In the genomic region with DNA sequence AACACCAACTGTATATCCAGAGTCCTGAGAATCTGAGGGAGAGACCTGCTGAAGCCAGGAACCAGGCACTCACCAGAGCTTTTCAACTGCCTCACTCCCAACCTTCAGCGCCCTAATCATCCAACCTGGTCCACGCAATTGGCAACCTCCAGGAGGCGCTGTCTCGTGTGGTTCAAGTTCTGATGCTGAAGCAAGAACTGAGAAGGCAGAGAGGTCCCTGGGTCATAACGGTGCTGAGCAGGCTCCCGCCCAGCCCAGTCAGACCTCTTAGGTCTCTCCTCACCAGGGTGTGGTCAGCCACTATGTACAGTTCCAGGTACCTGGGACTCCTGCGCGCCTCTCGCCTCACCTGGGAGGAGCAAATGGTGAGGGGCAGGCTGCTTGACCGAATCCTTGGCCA, we compare ENCODE assay signal across 9 mouse cellular contexts. TPM values are rescaled to one million over a fixed set of nuclear protein-coding genes. Genes with fewer than 3 reads are reported as not detected.
A peak's percentile ranks its signal among the peaks of the same experiment; 100 is the strongest.
DNase-seq lines count a peak whose midpoint lies in the region; ATAC-seq and TF ChIP-seq lines count a peak whose summit lies in the region.
"Had no signal": no experiment of that assay in that cellular context is flagged by ENCODE, and none has a peak within 500 bp of the region (broad histone marks: within the 10 kb centered on the region; RNA-seq: fewer than 3 reads in every experiment).

No protein-coding gene starts in this region.

- peak; percentile 52; the same call in 1 of the 2 replicates for TF ChIP-seq CTCF in cerebellum, adult 2 months (IDR thresholded peaks at IDR 0.05; ENCODE audit: borderline replicate concordance, insufficient read depth, low read depth, low read length)
- TF ChIP-seq CTCF in ES-Bruce4 (IDR thresholded peaks at IDR 0.05; ENCODE audit: low read depth, low read length), result peak; percentile 85

- ATAC-seq in stomach, embryonic 16.5 days (ENCODE audit: insufficient read depth, low FRiP score), result no peak

- DNase-seq in cerebellum, adult 2 months, result peak in 1 of 2 experiments; percentile 7
- no peak for DNase-seq in cerebellum, adult 11 months
- DNase-seq in embryo, embryonic 9.5 days (ENCODE audit: extremely low spot score), result peak; percentile 78
- peak; percentile 79 for DNase-seq in heart, postnatal 4 days
- peak; percentile 81 to 86 for DNase-seq in kidney, postnatal 4 days
- DNase-seq in midbrain, embryonic 10.5 days (ENCODE audit: low spot score), result peak; percentile 71

- H3K36me3 ChIP-seq in ES-Bruce4 (ENCODE audit: control insufficient read depth, insufficient read depth, low read length, poor library complexity, severe bottlenecking), result no peaks in the 10 kb centered on the region
- H3K36me3 ChIP-seq in midbrain, embryonic 10.5 days, result no peaks in the 10 kb centered on the region
- no peaks in the 10 kb centered on the region for H3K36me3 ChIP-seq in stomach, embryonic 16.5 days (ENCODE audit: control insufficient read depth, insufficient read depth, low read length)

- no peak overlapping the region for H3K9ac ChIP-seq in ES-Bruce4 (ENCODE audit: low read depth, poor library complexity, severe bottlenecking)
- H3K9ac ChIP-seq in stomach, embryonic 16.5 days (ENCODE audit: low read length), result no peak overlapping the region
- H3K9ac ChIP-seq: limb, embryonic 15.5 days had no signal

- H3K4me2 ChIP-seq in stomach, embryonic 16.5 days (ENCODE audit: low read depth, low read length), result 0 out of 2 replicates have a peak overlapping the region, but pooled peaks have one; percentile 1

- no peaks in the 10 kb centered on the region for H3K9me3 ChIP-seq in ES-Bruce4 (replicated peaks; ENCODE audit: control insufficient read depth, insufficient read depth, low read length, poor library complexity, severe bottlenecking)
- no peaks in the 10 kb centered on the region for H3K9me3 ChIP-seq in midbrain, embryonic 10.5 days (replicated peaks)
- no peaks in the 10 kb centered on the region for H3K9me3 ChIP-seq in stomach, embryonic 16.5 days (replicated peaks; ENCODE audit: control insufficient read depth, low read length)
- H3K9me3 ChIP-seq: limb, embryonic 15.5 days had no signal

- H3K27ac ChIP-seq in cerebellum, adult 2 months (ENCODE audit: insufficient read depth, low read length), result no peak overlapping the region
- H3K27ac ChIP-seq in ES-Bruce4 (ENCODE audit: insufficient read depth, low read length), result no peak overlapping the region
- no peak overlapping the region for H3K27ac ChIP-seq in midbrain, embryonic 10.5 days (replicated peaks)
- no peak overlapping the region for H3K27ac ChIP-seq in stomach, embryonic 16.5 days (ENCODE audit: low read length)
- H3K27ac ChIP-seq: limb, embryonic 15.5 days had no signal

- TF ChIP-seq POLR2A in cerebellum, adult 2 months (IDR thresholded peaks at IDR 0.05; ENCODE audit: borderline replicate concordance, insufficient read depth, low read length), result no peak
- no peak for TF ChIP-seq POLR2A in ES-Bruce4 (IDR thresholded peaks at IDR 0.05; ENCODE audit: insufficient read depth, low read length)

- no peaks in the 10 kb centered on the region; the same call in 1 of the 2 replicates for H3K27me3 ChIP-seq in cerebellum, adult 2 months (ENCODE audit: control insufficient read depth, insufficient read depth, low read length)
- peaks cover 3% of the 10 kb centered on the region; the same call in 1 of the 2 replicates for H3K27me3 ChIP-seq in ES-Bruce4 (ENCODE audit: control insufficient read depth, insufficient read depth, low read length, poor library complexity, severe bottlenecking)
- H3K27me3 ChIP-seq in midbrain, embryonic 10.5 days (ENCODE audit: low read depth, poor library complexity, severe bottlenecking), result peaks cover 78% of the 10 kb centered on the region
- H3K27me3 ChIP-seq in stomach, embryonic 16.5 days (ENCODE audit: control insufficient read depth, insufficient read depth, low read length), result peaks cover 36% of the 10 kb centered on the region

- no peak overlapping the region for H3K4me3 ChIP-seq in cerebellum, adult 2 months (replicated peaks; ENCODE audit: insufficient read depth, low read depth, low read length)
- H3K4me3 ChIP-seq in ES-Bruce4 (ENCODE audit: low read depth, low read length), result peak overlapping the region; percentile 49
- peak overlapping the region; percentile 51 for H3K4me3 ChIP-seq in midbrain, embryonic 10.5 days
- H3K4me3 ChIP-seq in stomach, embryonic 16.5 days (replicated peaks; ENCODE audit: low read length), result no peak overlapping the region

- TF ChIP-seq EP300 in ES-Bruce4 (IDR thresholded peaks at IDR 0.05; ENCODE audit: insufficient read depth, low read depth, low read length), result 0 out of 2 replicates have a peak, but pooled peaks have one; percentile 38

- H3K4me1 ChIP-seq in cerebellum, adult 2 months (ENCODE audit: control insufficient read depth, insufficient read depth, low read length), result peaks cover 9% of the 10 kb centered on the region; the same call in 1 of the 2 replicates
- no peaks in the 10 kb centered on the region for H3K4me1 ChIP-seq in ES-Bruce4 (ENCODE audit: control insufficient read depth, insufficient read depth, low read length)
- H3K4me1 ChIP-seq in midbrain, embryonic 10.5 days, result peaks cover 37% of the 10 kb centered on the region
- H3K4me1 ChIP-seq in stomach, embryonic 16.5 days (ENCODE audit: control insufficient read depth, insufficient read depth, low read length), result peaks cover 28% of the 10 kb centered on the region

- 1% methylated on average over 10 of the region's 10 CpGs for WGBS in cerebellum, adult 2 months
- 5% methylated on average over 10 of the region's 10 CpGs for WGBS in midbrain, embryonic 10.5 days
- 9% methylated on average over 10 of the region's 10 CpGs for WGBS in stomach, embryonic 16.5 days

RNA-seq across cellular contexts. Expression of gene Adam33, which starts 8.0 kb away (rescaled TPM):
- polyA plus RNA-seq in cerebellum, adult 2 months (2012; rRNA removed), result 1.5 and 3.6 TPM in 2 replicates
- 0.37 TPM in 1 of 2 replicates, not detected in the other for polyA plus RNA-seq in ES-Bruce4 (2011; ENCODE audit: insufficient read depth, insufficient read length, low read depth, missing spikeins)
- total RNA-seq in heart, postnatal 4 days (2021), result 1 to 10 TPM; 2.4 to 3.2 TPM
- polyA plus RNA-seq in midbrain, embryonic 10.5 days (2016; fragmentation: Nextera tagmentation; extraction: Ambion mirVana), result 0.84 and 1.1 TPM in 2 replicates
- 14.2 and 15.5 TPM in 2 replicates for polyA plus RNA-seq in stomach, embryonic 16.5 days (2015; fragmentation: Nextera tagmentation; extraction: Ambion mirVana)

RNA-seq across cellular contexts. Expression of gene Gfra4, which starts 12.7 kb away (rescaled TPM):
- 75.1 and 87.0 TPM in 2 replicates for polyA plus RNA-seq in cerebellum, adult 2 months (2012; rRNA removed)
- polyA plus RNA-seq in ES-Bruce4 (2011; ENCODE audit: insufficient read depth, insufficient read length, low read depth, missing spikeins), result 0.73 TPM in 1 of 2 replicates, not detected in the other
- 1 to 10 TPM; 4.1 to 4.5 TPM for total RNA-seq in heart, postnatal 4 days (2021)
- polyA plus RNA-seq in midbrain, embryonic 10.5 days (2016; fragmentation: Nextera tagmentation; extraction: Ambion mirVana), result 3.6 and 3.7 TPM in 2 replicates
- polyA plus RNA-seq in stomach, embryonic 16.5 days (2015; fragmentation: Nextera tagmentation; extraction: Ambion mirVana), result 9.8 and 10.9 TPM in 2 replicates

RNA-seq across cellular contexts. Expression of gene Siglec1, which starts 30.9 kb away (rescaled TPM):
- 0.07 and 0.17 TPM in 2 replicates for polyA plus RNA-seq in cerebellum, adult 2 months (2012; rRNA removed)
- polyA plus RNA-seq in ES-Bruce4 (2011; ENCODE audit: insufficient read depth, insufficient read length, low read depth, missing spikeins), result 0.16 TPM in 1 of 2 replicates, not detected in the other
- under 1 TPM; 0.52 to 0.79 TPM for total RNA-seq in heart, postnatal 4 days (2021)
- 0.12 TPM in 2 replicates for polyA plus RNA-seq in midbrain, embryonic 10.5 days (2016; fragmentation: Nextera tagmentation; extraction: Ambion mirVana)
- polyA plus RNA-seq in stomach, embryonic 16.5 days (2015; fragmentation: Nextera tagmentation; extraction: Ambion mirVana), result 0.29 and 0.44 TPM in 2 replicates

Comparison
In these comparisons a context has a peak if more than half of its experiments do, and no peak if none do; other contexts are left out.
1. H3K4me3 ChIP-seq: peak in ES-Bruce4 (single experiment) and midbrain, embryonic 10.5 days (single experiment); none in cerebellum, adult 2 months (single experiment) and stomach, embryonic 16.5 days (single experiment).